Mouse (Mus musculus) thymus, adult 2 months (tissue): Measurements from ENCODE around the gene Rasl10a.

Source experiments
- CTCF ChIP-seq: fragments of 200-500 bp; IDR thresholded peaks from 2 replicates; pipeline ENCODE4 v1.5.1; 2012; ENCODE audit warnings: mild to moderate bottlenecking, control low read depth, low read length, moderate library complexity, borderline replicate concordance; ENCODE audit not compliant: control insufficient read depth, poor library complexity, insufficient read depth; ENCODE audit errors: extremely low read depth
- POLR2A ChIP-seq: fragments of 200-500 bp; IDR thresholded peaks from 2 replicates; pipeline ENCODE4 v1.6.1; 2012; ENCODE audit warnings: mild to moderate bottlenecking, low read length, control low read depth, moderate library complexity; ENCODE audit not compliant: control insufficient read depth, poor library complexity, insufficient read depth; ENCODE audit errors: extremely low read depth

GRCm38 (mm10) chr11:5059230-5059629 is 1.3 kb downstream of the Rasl10a start:
- TF ChIP-seq CTCF (no peak), POLR2A (no peak)
